Mouse (Mus musculus): ENCODE data around the gene Crhr1. TPM values are rescaled to one million over a fixed set of nuclear protein-coding genes. Genes with fewer than 3 reads are reported as not detected.

The Crhr1 gene
- polyA plus RNA-seq, 1 experiment from 2014 or later, result 0.24 TPM

GRCm38 (mm10) chr11:104218075-104218474 lies 85.4 kb downstream of the Crhr1 start:
- no peaks in the 10 kb centered on the region for H3K27me3 ChIP-seq (ENCODE audit: control insufficient read depth, insufficient read depth, low read length)
- ATAC-seq (replicated peaks; ENCODE audit: low FRiP score), result no peak
- H3K4me1 ChIP-seq (replicated peaks; ENCODE audit: control insufficient read depth, insufficient read depth, low read length), result no peaks in the 10 kb centered on the region
- no peak overlapping the region for H3K9ac ChIP-seq (ENCODE audit: low read length)
- no peak overlapping the region for H3K27ac ChIP-seq (ENCODE audit: low read depth, low read length)
- no peaks in the 10 kb centered on the region for H3K36me3 ChIP-seq (ENCODE audit: control insufficient read depth, insufficient read depth, low read length)
- H3K9me3 ChIP-seq (ENCODE audit: control insufficient read depth, low read length), result no peaks in the 10 kb centered on the region
- no peak overlapping the region for H3K4me2 ChIP-seq (ENCODE audit: low read depth, low read length, severe bottlenecking)
- H3K4me3 ChIP-seq (ENCODE audit: low read depth, low read length), result no peak overlapping the region
- DNase-seq (ENCODE audit: low spot score), result no peak
- WGBS, result 81% methylated on average over 3 of the region's 3 CpGs

- H3K4me2 ChIP-seq (ENCODE audit: low read depth, low read length, severe bottlenecking), result no peak overlapping the region
- WGBS, result 79% methylated on average over 4 of the region's 4 CpGs
Observed at GRCm38 (mm10) chr11:104220291-104220690, 87.6 kb downstream of the Crhr1 start.

GRCm38 (mm10) chr11:104221751-104222150 lies 89.1 kb downstream of the Crhr1 start:
- H3K4me1 ChIP-seq (replicated peaks; ENCODE audit: control insufficient read depth, insufficient read depth, low read length), result no peaks in the 10 kb centered on the region
- no peak for ATAC-seq (replicated peaks; ENCODE audit: low FRiP score)
- H3K4me2 ChIP-seq (ENCODE audit: low read depth, low read length, severe bottlenecking), result no peak overlapping the region
- no peak for DNase-seq (ENCODE audit: low spot score)
- H3K9ac ChIP-seq (ENCODE audit: low read length), result no peak overlapping the region
- H3K27ac ChIP-seq (ENCODE audit: low read depth, low read length), result no peak overlapping the region
- no peaks in the 10 kb centered on the region for H3K27me3 ChIP-seq (ENCODE audit: control insufficient read depth, insufficient read depth, low read length)
- no peak overlapping the region for H3K4me3 ChIP-seq (ENCODE audit: low read depth, low read length)
- WGBS, result 76% methylated on average over 5 of the region's 5 CpGs
- no peaks in the 10 kb centered on the region for H3K9me3 ChIP-seq (ENCODE audit: control insufficient read depth, low read length)
- no peaks in the 10 kb centered on the region for H3K36me3 ChIP-seq (ENCODE audit: control insufficient read depth, insufficient read depth, low read length)

More at GRCm38 (mm10) chr11:104220291-104220690, 87.6 kb downstream of the Crhr1 start:
- DNase-seq (ENCODE audit: low spot score) (no peak), ATAC-seq (replicated peaks; ENCODE audit: low FRiP score) (no peak)
- Histone ChIP-seq H3K27ac (ENCODE audit: low read depth, low read length) (no peak overlapping the region), H3K27me3 (ENCODE audit: control insufficient read depth, insufficient read depth, low read length) (no peaks in the 10 kb centered on the region), H3K9ac (ENCODE audit: low read length) (no peak overlapping the region), H3K9me3 (ENCODE audit: control insufficient read depth, low read length) (no peaks in the 10 kb centered on the region), H3K4me3 (ENCODE audit: low read depth, low read length) (no peak overlapping the region), H3K4me1 (replicated peaks; ENCODE audit: control insufficient read depth, insufficient read depth, low read length) (no peaks in the 10 kb centered on the region), H3K36me3 (ENCODE audit: control insufficient read depth, insufficient read depth, low read length) (no peaks in the 10 kb centered on the region)

GRCm38 (mm10) chr11:104223301-104223700 lies 90.6 kb downstream of the Crhr1 start:
- Histone ChIP-seq H3K4me1 (replicated peaks; ENCODE audit: control insufficient read depth, insufficient read depth, low read length) (no peaks in the 10 kb centered on the region), H3K27me3 (ENCODE audit: control insufficient read depth, insufficient read depth, low read length) (no peaks in the 10 kb centered on the region), H3K27ac (ENCODE audit: low read depth, low read length) (no peak overlapping the region), H3K4me3 (ENCODE audit: low read depth, low read length) (no peak overlapping the region), H3K9ac (ENCODE audit: low read length) (no peak overlapping the region), H3K9me3 (ENCODE audit: control insufficient read depth, low read length) (no peaks in the 10 kb centered on the region), H3K36me3 (ENCODE audit: control insufficient read depth, insufficient read depth, low read length) (no peaks in the 10 kb centered on the region), H3K4me2 (ENCODE audit: low read depth, low read length, severe bottlenecking) (no peak overlapping the region)
- DNase-seq (ENCODE audit: low spot score) (no peak), ATAC-seq (replicated peaks; ENCODE audit: low FRiP score) (no peak)
- WGBS, result 86% methylated on average over 9 of the region's 9 CpGs

Other genes starting within 250 kb of the Crhr1 start
- 52.6 and 61.2 TPM in 2 replicates for gene Nsf, start 178.8 kb upstream of the Crhr1 start, polyA plus RNA-seq (2014; fragmentation: Nextera tagmentation; extraction: Ambion mirVana)
- gene Arf2, start 166.1 kb upstream of the Crhr1 start, polyA plus RNA-seq (2014; fragmentation: Nextera tagmentation; extraction: Ambion mirVana), result 124 TPM in 2 replicates
- not detected in 2 replicates for gene Sppl2c, start 53.5 kb downstream of the Crhr1 start, polyA plus RNA-seq (2014; fragmentation: Nextera tagmentation; extraction: Ambion mirVana)
- gene Mapt, start 98.5 kb downstream of the Crhr1 start, polyA plus RNA-seq (2014; fragmentation: Nextera tagmentation; extraction: Ambion mirVana), result 33.0 and 43.1 TPM in 2 replicates